Mouse (Mus musculus) brown adipose tissue, adult 24 weeks (tissue): Measurements from ENCODE around the gene Spaca6. TPM values are rescaled to one million over a fixed set of nuclear protein-coding genes. Genes with fewer than 3 reads are reported as not detected.

ENCODE experiments used
- H3K27ac ChIP-seq: fragments of 200-500 bp; replicated peaks from 2 replicates; pipeline ENCODE4 v1.5.1; 2012; ENCODE audit warnings: low read depth, mild to moderate bottlenecking, low read length
- H3K4me1 ChIP-seq: fragments of 200-500 bp; 2 replicates; pipeline ENCODE4 v1.6.1; 2012; ENCODE audit warnings: low read length, mixed read lengths; ENCODE audit not compliant: control insufficient read depth, insufficient read depth, insufficient read length
- H3K4me3 ChIP-seq: fragments of 200-500 bp; 2 replicates; pipeline ENCODE4 v1.5.1; 2012; ENCODE audit warnings: low read depth, mild to moderate bottlenecking, low read length, moderate library complexity; ENCODE audit not compliant: insufficient read depth
- polyA plus RNA-seq: library from polyadenylated mRNA; stranded (reverse); fragments of >200 nt; gene quantifications from 2 replicates; pipeline ENCODE4 v1.2.4, GENCODE M21; 2012; ENCODE audit not compliant: missing spikeins, insufficient read depth, insufficient read length

Spaca6 gene
- polyA plus RNA-seq, 1 experiment, result 20.7 TPM

DNA sequence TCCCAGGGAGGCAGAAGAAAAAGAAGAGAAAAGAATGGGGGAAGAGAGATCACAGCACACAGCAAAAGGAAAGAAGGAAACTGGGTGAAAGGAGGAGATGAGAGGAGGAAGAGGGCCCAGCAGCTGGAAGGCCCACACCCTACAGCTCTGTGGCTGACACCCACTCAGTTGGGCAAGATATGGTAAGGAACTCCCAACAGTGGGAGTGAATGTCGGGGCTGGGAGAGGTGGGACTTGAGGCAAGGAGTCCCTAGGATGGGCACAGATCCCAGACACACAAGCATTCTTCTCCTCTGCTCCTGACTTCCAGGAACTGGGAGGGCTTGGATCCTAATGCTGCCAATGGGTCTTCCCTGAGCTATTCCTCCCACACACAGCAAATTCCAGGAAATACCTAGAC is 35.4 kb downstream of the Spaca6 start:
- Histone ChIP-seq H3K27ac (no peak overlapping the region), H3K4me1 (no peaks in the 10 kb centered on the region), H3K4me3 (no peak overlapping the region)

DNA sequence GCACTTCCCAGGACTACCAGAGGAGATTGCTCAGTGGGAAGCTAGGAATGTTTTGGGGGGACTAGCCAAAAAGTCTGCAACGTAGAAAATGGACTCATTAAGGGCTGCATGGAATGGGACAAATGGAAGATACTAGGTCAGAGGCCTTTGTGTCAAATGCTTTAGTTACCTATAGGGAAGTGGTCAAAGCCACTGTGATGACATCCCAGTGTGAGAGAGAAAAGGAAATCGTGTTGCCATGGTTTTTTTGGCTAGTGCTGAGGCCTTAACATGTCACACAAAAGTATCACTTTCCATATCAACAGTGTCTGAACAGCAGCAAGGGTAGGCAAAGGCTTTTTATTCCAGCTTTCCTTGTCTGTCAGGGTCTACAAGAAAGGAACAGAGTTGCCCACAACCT is 38.2 kb downstream of the Spaca6 start:
- Histone ChIP-seq H3K4me1 (no peaks in the 10 kb centered on the region), H3K4me3 (no peak overlapping the region), H3K27ac (no peak overlapping the region)

DNA sequence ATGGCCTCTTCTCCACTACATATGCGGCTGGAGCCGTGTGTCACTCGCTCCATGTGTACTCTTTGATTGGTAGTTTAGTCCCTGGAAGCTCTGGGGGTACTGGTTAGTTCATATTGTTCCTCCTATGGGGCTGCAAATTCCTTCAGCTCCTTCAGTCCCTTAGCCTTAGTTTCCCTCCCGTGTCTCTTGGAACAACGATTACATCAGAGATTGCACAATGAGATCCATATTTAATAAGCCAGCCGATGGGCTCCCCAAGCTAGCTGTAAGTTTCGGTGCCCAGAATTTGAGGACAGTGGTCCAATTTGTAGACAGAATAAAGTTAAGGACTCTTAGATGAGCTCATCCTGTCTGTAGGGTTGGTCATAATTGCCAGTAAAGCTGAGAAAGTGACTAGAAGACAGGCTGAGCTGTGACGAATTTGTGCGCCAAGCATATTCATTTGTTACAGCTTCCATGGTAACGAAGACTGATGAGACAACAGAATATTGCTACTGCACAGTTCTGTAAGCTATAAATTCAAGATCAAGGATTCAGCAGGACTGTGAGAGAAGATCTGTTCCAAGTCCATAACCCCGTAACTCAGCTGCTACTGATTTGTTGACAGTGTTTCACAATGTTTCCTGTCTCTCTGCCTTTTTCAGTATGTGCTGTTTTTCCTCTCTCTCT is 40.0 kb downstream of the Spaca6 start:
- Histone ChIP-seq H3K27ac (no peak overlapping the region), H3K4me1 (no peaks in the 10 kb centered on the region), H3K4me3 (no peak overlapping the region)

DNA sequence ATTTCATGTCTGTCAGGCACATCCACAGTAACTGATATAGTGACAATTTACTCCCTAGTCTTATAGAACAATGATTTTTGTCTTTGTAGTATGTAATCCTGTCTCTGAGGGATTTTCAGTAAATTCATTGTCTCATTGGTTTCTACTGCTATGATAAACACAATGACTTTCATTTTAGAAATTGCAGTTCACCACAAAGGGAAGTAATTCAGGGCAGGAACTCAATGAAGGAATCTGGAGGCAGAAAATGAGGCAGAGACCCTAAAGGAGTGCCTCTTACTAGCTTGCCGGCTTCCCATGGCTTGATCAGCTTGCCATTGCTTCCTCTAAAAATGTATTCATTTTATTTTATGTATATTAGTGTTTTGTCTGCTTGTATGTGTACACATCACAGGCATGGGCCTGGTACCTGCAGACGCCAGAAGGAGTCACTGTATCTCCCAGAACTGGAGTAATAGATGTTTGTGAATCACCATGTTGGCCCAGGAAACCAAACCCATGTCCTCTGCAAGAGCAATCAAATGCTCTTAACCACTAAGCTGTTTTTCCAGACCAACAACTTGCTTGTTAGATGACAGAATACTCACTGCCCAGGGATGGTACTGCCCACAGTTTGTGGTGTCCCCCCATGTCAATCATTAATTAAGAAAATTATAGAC is 44.1 kb downstream of the Spaca6 start:
- H3K4me3 ChIP-seq, result no peak overlapping the region
- no peaks in the 10 kb centered on the region for H3K4me1 ChIP-seq
- H3K27ac ChIP-seq, result peak overlapping the region; percentile 68; the same call in 1 of the 2 replicates

DNA sequence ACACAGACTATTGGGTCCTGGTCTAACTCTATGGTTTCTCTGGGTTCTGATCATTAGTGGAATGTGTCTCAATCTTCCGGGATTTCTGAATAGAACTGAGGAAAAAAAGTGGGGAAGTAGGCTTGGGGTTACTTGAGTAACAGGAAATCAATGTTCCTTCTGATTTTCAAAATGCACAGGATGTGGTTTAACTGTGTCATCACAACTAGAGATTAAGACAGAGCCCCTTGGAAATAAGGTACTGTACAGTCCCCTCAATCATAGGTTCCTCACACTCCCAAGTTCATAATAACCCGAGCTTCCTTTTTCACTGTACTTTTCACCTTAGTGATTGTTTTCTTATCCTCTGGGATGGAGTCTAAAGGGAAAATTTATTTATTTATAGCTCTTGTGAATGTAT is 44.7 kb downstream of the Spaca6 start:
- Histone ChIP-seq H3K27ac (no peak overlapping the region), H3K4me3 (no peak overlapping the region), H3K4me1 (no peaks in the 10 kb centered on the region)

DNA sequence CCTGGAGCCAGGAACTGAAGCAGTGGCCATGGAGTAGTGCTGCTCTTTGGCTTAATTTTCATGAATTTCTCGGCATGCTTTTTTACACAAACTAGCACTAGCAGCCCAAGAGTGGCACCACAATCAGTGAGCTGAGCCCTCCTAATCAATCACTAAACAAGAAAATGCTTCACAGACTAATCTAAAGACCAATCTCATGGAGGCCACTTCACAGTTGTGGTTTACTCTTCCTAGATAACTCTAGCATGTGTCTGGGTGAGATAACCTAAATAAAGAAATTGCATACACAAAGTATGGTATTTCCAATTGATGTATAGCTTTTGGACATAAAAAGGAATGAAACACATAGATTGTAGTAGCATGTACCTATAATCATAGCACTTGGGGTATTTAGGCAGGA is 52.4 kb downstream of the Spaca6 start:
- Histone ChIP-seq H3K4me3 (no peak overlapping the region), H3K4me1 (no peaks in the 10 kb centered on the region), H3K27ac (no peak overlapping the region)

DNA sequence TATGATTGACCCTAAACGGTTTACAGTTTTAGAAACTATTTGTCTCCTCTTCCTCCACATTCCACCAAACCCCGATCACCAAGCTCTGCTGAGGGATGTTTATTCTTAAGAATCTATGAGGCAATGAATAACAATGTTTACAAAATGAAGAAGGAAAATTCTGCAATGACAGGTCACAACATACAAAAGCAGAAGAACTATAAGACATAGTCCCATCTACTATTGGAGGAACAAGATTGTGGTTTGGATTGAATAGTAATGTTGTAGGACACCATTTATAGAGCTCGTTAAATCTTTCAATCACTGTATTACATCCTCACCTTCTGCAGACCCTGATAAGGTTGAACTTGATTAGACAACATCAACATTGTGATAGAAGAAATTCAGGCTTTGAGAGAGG is 55.7 kb downstream of the Spaca6 start:
- Histone ChIP-seq H3K4me1 (no peaks in the 10 kb centered on the region), H3K4me3 (no peak overlapping the region), H3K27ac (no peak overlapping the region)

DNA sequence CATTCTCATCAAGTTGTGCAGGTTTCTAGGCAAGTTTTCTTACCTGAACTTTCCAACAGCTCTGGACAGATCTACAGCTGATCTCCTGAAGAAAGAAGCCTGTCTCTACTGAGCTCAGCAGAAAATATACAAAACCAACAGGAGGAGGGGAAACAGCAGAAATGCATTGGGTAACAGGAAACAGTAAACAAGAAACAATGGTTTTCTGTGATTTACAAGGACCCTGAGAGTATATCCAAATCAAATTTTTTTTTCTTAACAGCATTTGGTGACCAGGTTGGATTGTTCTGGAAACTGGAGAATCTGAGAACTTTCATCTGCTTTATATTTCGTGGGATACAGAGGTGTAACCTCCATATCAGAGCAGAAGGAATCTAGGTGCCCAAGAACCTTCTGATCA is 56.9 kb downstream of the Spaca6 start, which contains the start of gene Fpr1:
Fpr1 (minus strand) TSS at position 101 of the 400 bp plus-strand sequence.
- Histone ChIP-seq H3K27ac (no peak within 1 kb of the TSS), H3K4me1 (no peaks in the 10 kb centered on the region), H3K4me3 (no peak within 1 kb of the TSS)

DNA sequence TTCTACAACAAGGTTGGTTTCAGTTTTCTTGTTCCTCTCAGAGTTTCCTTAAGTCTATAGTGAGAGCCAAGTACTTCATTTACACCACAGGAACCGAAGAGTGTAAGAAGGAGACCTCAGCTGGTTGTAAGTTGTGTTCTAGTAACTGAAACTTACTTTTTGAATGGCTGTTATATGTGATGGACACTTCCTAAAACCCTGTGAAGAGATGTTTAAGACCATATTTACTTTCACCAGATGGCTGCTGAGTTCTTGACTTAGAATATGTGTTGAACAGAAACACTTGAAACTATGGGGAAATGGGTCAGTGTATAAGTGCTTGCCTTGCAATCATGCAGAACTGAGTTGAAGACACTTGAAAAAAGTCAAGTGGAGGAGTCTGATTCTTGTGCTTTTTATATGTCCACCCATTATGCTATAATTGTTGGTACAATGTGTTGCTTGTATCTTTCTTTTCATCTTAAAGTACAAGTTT is 60.9 kb downstream of the Spaca6 start, which contains the start of the genes Fpr2 and Fpr3:
Fpr2 (plus strand) TSS at position 51 of the 475 bp plus-strand sequence.
Fpr3 (plus strand) TSS at position 79 of the 475 bp plus-strand sequence.
- H3K4me3 ChIP-seq, result no peak within 1 kb of the TSS
- H3K4me1 ChIP-seq, result no peaks in the 10 kb centered on the region
- H3K27ac ChIP-seq, result no peak within 1 kb of the TSS

DNA sequence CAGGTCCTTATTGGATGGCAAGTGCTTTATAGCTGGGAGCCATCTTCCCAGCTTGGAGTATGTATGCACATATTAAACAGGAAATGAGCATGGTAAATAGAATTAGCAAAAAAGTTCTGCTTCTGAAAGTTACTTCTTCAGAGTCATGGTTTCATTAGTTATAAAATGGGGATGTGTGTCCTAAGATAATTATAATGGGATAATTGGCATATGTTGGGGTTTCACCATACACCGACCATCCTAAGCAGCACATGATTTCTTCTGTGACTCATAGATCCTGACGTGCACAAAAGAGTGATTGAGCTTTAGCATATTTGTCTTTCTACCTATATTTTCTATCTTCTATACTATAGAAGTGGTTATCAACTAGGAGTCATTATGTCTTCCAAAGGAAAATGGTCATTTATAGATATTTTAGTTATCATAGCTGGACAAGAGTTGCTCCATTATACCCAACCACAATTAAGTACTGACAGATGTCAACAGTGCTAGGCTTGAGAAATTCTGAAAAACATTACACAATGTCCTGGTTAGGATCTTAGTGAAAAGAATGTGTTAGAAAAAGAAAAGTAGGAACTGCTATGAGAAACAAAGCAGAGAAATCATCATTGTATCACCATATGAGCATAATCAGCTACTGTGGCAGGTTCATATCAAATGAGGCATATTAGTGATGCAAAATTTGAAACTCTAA is 62.9 kb downstream of the Spaca6 start:
- no peak overlapping the region for H3K27ac ChIP-seq
- H3K4me1 ChIP-seq, result no peaks in the 10 kb centered on the region
- no peak overlapping the region for H3K4me3 ChIP-seq

Other genes with a start within 250 kb of the Spaca6 start
- gene Lnpep, start 202.1 kb upstream of the Spaca6 start, polyA plus RNA-seq, result 23.2 and 29.8 TPM in 2 replicates
- gene Vmn2r90, start 123.4 kb upstream of the Spaca6 start, polyA plus RNA-seq, result not detected in 2 replicates
- gene Has1, start 28.0 kb downstream of the Spaca6 start, polyA plus RNA-seq, result 1.5 TPM in 1 of 2 replicates, not detected in the other
- 2.6 TPM in 1 of 2 replicates, not detected in the other for gene Fpr1, start 56.8 kb downstream of the Spaca6 start, polyA plus RNA-seq
- 1.3 and 1.6 TPM in 2 replicates for gene Fpr2, start 60.7 kb downstream of the Spaca6 start, polyA plus RNA-seq
- not detected in 2 replicates for gene Fpr3, start 60.7 kb downstream of the Spaca6 start, polyA plus RNA-seq
- not detected in 2 replicates for gene Fpr-rs4, start 194.6 kb downstream of the Spaca6 start, polyA plus RNA-seq
- gene Vmn2r124, start 222.3 kb downstream of the Spaca6 start, polyA plus RNA-seq, result not detected in 2 replicates